Mouse (Mus musculus): ENCODE results near the gene Olfr190. TPM values are rescaled to one million over a fixed set of nuclear protein-coding genes. Genes with fewer than 3 reads are reported as not detected.
"Not testable (repeated sequence)": the region's sequence is repeated elsewhere in the genome, so short reads cannot be mapped to it uniquely, and the experiment has no call there.

Olfr190 gene
- not detected in 2 replicates for polyA plus RNA-seq (2011; ENCODE audit: insufficient read depth, insufficient read length, low read depth, missing spikeins)

- Histone ChIP-seq H3K27me3 (ENCODE audit: control insufficient read depth, insufficient read depth, low read length, poor library complexity, severe bottlenecking) (no peaks in the 10 kb centered on the region), H3K9ac (ENCODE audit: low read depth, poor library complexity, severe bottlenecking) (no peak within 1 kb of the TSS), H3K4me3 (ENCODE audit: low read depth, low read length) (no peak within 1 kb of the TSS), H3K27ac (ENCODE audit: insufficient read depth, low read length) (no peak within 1 kb of the TSS), H3K36me3 (ENCODE audit: control insufficient read depth, insufficient read depth, low read length, poor library complexity, severe bottlenecking) (no peaks in the 10 kb centered on the region), H3K4me1 (ENCODE audit: control insufficient read depth, insufficient read depth, low read length) (no peaks in the 10 kb centered on the region), H3K9me3 (replicated peaks; ENCODE audit: control insufficient read depth, insufficient read depth, low read length, poor library complexity, severe bottlenecking) (no peaks in the 10 kb centered on the region)
- TF ChIP-seq POLR2A (IDR thresholded peaks at IDR 0.05; ENCODE audit: insufficient read depth, low read length) (no peak), CTCF (IDR thresholded peaks at IDR 0.05; ENCODE audit: low read depth, low read length) (no peak), EP300 (IDR thresholded peaks at IDR 0.05; ENCODE audit: insufficient read depth, low read depth, low read length) (no peak)
These were observed at the start of gene Olfr190 for GRCm38 (mm10) chr16:59077905-59078304. Gene Olfr190 (minus strand): TSS chr16:59078005.

DNA sequence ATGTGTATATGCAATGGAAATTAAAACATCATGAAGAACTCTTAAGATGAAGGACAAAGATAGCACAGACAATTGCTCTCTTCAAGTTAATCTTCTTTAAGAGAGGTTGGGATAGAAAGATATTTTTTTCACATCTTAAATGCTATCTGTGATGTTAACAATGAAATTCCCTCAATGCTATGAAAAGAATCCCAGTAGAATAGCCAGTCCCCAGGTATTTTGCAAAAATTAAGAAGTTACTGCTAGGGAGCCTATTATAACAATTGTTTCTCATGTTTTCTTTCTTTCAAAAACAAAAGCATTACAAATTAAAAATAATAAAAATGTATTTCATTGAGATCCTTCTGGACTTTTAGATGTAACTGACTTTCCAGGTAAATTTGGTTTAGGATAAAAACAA, 43.2 kb upstream of the Olfr190 start, which contains the start of gene Olfr194:
Olfr194 (minus strand) TSS at position 101 of the 400 bp plus-strand sequence.
- no peaks in the 10 kb centered on the region for H3K36me3 ChIP-seq (ENCODE audit: control insufficient read depth, insufficient read depth, low read length, poor library complexity, severe bottlenecking)
- peaks cover 9% of the 10 kb centered on the region for H3K9me3 ChIP-seq (replicated peaks; ENCODE audit: control insufficient read depth, insufficient read depth, low read length, poor library complexity, severe bottlenecking)
- no peak within 1 kb of the TSS for H3K27ac ChIP-seq (ENCODE audit: insufficient read depth, low read length)
- TF ChIP-seq POLR2A (IDR thresholded peaks at IDR 0.05; ENCODE audit: insufficient read depth, low read length) (no peak), EP300 (IDR thresholded peaks at IDR 0.05; ENCODE audit: insufficient read depth, low read depth, low read length) (no peak), CTCF (IDR thresholded peaks at IDR 0.05; ENCODE audit: low read depth, low read length) (no peak)
- H3K4me1 ChIP-seq (ENCODE audit: control insufficient read depth, insufficient read depth, low read length), result no peaks in the 10 kb centered on the region
- no peaks in the 10 kb centered on the region for H3K27me3 ChIP-seq (ENCODE audit: control insufficient read depth, insufficient read depth, low read length, poor library complexity, severe bottlenecking)
- no peak within 1 kb of the TSS for H3K4me3 ChIP-seq (ENCODE audit: low read depth, low read length)
- no peak within 1 kb of the TSS for H3K9ac ChIP-seq (ENCODE audit: low read depth, poor library complexity, severe bottlenecking)

DNA sequence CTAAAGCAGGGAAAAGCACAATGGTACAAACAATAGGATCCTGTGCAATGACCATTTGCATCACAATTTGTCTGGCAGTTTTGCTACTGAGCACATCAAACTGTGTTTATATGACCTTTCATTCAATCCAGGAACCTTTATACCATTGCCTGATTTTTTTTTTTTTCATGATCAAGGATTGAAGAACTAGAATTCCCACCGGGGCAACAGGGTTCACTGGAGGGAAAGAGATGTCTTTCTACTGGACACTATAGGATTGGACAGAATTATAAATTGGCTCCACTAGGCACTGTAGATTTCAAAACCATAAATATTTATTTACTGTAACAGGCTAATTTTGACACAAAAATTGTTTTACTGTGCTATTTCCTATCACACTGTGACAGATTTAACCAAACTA, 34.0 kb upstream of the Olfr190 start, which contains the start of gene Olfr193:
Olfr193 (minus strand) TSS at position 101 of the 400 bp plus-strand sequence.
- H3K4me3 ChIP-seq (ENCODE audit: low read depth, low read length), result no peak within 1 kb of the TSS
- no peaks in the 10 kb centered on the region for H3K36me3 ChIP-seq (ENCODE audit: control insufficient read depth, insufficient read depth, low read length, poor library complexity, severe bottlenecking)
- TF ChIP-seq CTCF (IDR thresholded peaks at IDR 0.05; ENCODE audit: low read depth, low read length) (no peak), POLR2A (IDR thresholded peaks at IDR 0.05; ENCODE audit: insufficient read depth, low read length) (no peak), EP300 (IDR thresholded peaks at IDR 0.05; ENCODE audit: insufficient read depth, low read depth, low read length) (no peak)
- no peaks in the 10 kb centered on the region for H3K4me1 ChIP-seq (ENCODE audit: control insufficient read depth, insufficient read depth, low read length)
- H3K27ac ChIP-seq (ENCODE audit: insufficient read depth, low read length), result no peak within 1 kb of the TSS
- no peaks in the 10 kb centered on the region for H3K9me3 ChIP-seq (replicated peaks; ENCODE audit: control insufficient read depth, insufficient read depth, low read length, poor library complexity, severe bottlenecking)
- no peak within 1 kb of the TSS for H3K9ac ChIP-seq (ENCODE audit: low read depth, poor library complexity, severe bottlenecking)
- no peaks in the 10 kb centered on the region for H3K27me3 ChIP-seq (ENCODE audit: control insufficient read depth, insufficient read depth, low read length, poor library complexity, severe bottlenecking)

DNA sequence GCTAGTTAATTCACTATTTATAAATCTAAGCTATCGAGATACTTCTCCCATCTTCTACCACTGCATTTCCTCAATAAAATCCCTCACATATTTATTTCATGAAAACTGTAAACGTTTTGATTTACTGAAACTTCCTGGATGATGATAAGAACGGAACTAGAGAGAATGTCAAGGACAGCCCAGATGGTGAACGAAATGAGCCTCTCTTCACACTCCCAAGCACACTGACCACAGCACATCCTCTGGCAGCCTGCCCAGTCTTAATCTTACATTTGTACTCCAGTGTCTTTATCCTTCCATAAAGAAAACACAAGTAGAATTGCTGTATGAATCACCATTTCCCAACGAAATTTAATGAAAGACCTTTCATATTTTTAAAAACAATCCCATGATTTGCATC, 30.7 kb upstream of the Olfr190 start:
- not testable (repeated sequence) for H3K9me3 ChIP-seq (replicated peaks; ENCODE audit: control insufficient read depth, insufficient read depth, low read length, poor library complexity, severe bottlenecking); H3K4me3 ChIP-seq (ENCODE audit: low read depth, low read length); H3K36me3 ChIP-seq (ENCODE audit: control insufficient read depth, insufficient read depth, low read length, poor library complexity, severe bottlenecking); H3K9ac ChIP-seq (ENCODE audit: low read depth, poor library complexity, severe bottlenecking); H3K4me1 ChIP-seq (ENCODE audit: control insufficient read depth, insufficient read depth, low read length); H3K27ac ChIP-seq (ENCODE audit: insufficient read depth, low read length); H3K27me3 ChIP-seq (ENCODE audit: control insufficient read depth, insufficient read depth, low read length, poor library complexity, severe bottlenecking)

- H3K36me3 ChIP-seq (ENCODE audit: control insufficient read depth, insufficient read depth, low read length, poor library complexity, severe bottlenecking), result no peaks in the 10 kb centered on the region
- H3K27ac ChIP-seq (ENCODE audit: insufficient read depth, low read length), result no peak overlapping the region
- H3K9ac ChIP-seq (ENCODE audit: low read depth, poor library complexity, severe bottlenecking), result no peak overlapping the region
- no peaks in the 10 kb centered on the region for H3K9me3 ChIP-seq (replicated peaks; ENCODE audit: control insufficient read depth, insufficient read depth, low read length, poor library complexity, severe bottlenecking)
- no peaks in the 10 kb centered on the region for H3K27me3 ChIP-seq (ENCODE audit: control insufficient read depth, insufficient read depth, low read length, poor library complexity, severe bottlenecking)
- TF ChIP-seq EP300 (IDR thresholded peaks at IDR 0.05; ENCODE audit: insufficient read depth, low read depth, low read length), result no peak
- TF ChIP-seq CTCF (IDR thresholded peaks at IDR 0.05; ENCODE audit: low read depth, low read length), result no peak
- H3K4me3 ChIP-seq (ENCODE audit: low read depth, low read length), result no peak overlapping the region
- H3K4me1 ChIP-seq (ENCODE audit: control insufficient read depth, insufficient read depth, low read length), result no peaks in the 10 kb centered on the region
These were observed 27.5 kb upstream of the Olfr190 start for GRCm38 (mm10) chr16:59105312-59105711.

GRCm38 (mm10) chr16:59089722-59090121, 11.9 kb upstream of the Olfr190 start, which contains the start of gene Olfr191:
Gene Olfr191 (minus strand): TSS chr16:59089822.
- H3K27me3 ChIP-seq (ENCODE audit: control insufficient read depth, insufficient read depth, low read length, poor library complexity, severe bottlenecking); H3K4me3 ChIP-seq (ENCODE audit: low read depth, low read length); H3K36me3 ChIP-seq (ENCODE audit: control insufficient read depth, insufficient read depth, low read length, poor library complexity, severe bottlenecking); H3K4me1 ChIP-seq (ENCODE audit: control insufficient read depth, insufficient read depth, low read length); H3K27ac ChIP-seq (ENCODE audit: insufficient read depth, low read length); H3K9me3 ChIP-seq (replicated peaks; ENCODE audit: control insufficient read depth, insufficient read depth, low read length, poor library complexity, severe bottlenecking); H3K9ac ChIP-seq (ENCODE audit: low read depth, poor library complexity, severe bottlenecking): not testable (repeated sequence)

- H3K4me3 ChIP-seq (ENCODE audit: low read depth, low read length); H3K27me3 ChIP-seq (ENCODE audit: control insufficient read depth, insufficient read depth, low read length, poor library complexity, severe bottlenecking); H3K9me3 ChIP-seq (replicated peaks; ENCODE audit: control insufficient read depth, insufficient read depth, low read length, poor library complexity, severe bottlenecking); H3K36me3 ChIP-seq (ENCODE audit: control insufficient read depth, insufficient read depth, low read length, poor library complexity, severe bottlenecking); H3K9ac ChIP-seq (ENCODE audit: low read depth, poor library complexity, severe bottlenecking); H3K4me1 ChIP-seq (ENCODE audit: control insufficient read depth, insufficient read depth, low read length); H3K27ac ChIP-seq (ENCODE audit: insufficient read depth, low read length): not testable (repeated sequence)
These were observed 3.3 kb upstream of the Olfr190 start for GRCm38 (mm10) chr16:59081113-59081512.

Data from ES-Bruce4 (cell line).